Mouse (Mus musculus) heart, postnatal 0 days (tissue): ENCODE measurements around the gene Dse. TPM values are rescaled to one million over a fixed set of nuclear protein-coding genes. Genes with fewer than 3 reads are reported as not detected.

ENCODE experiments used
- ATAC-seq: fragments of 200-750 bp; cut with Nextera tagmentation; 2 replicates; pipeline ENCODE4 v1.8.0; 2017; ENCODE audit warnings: low read depth, moderate number of reproducible peaks, moderate library complexity; ENCODE audit not compliant: insufficient read depth
- DNase-seq: peaks from one replicate; pipeline ENCODE4 v3.0.0-alpha.2; 2016; ENCODE audit warnings: low spot score
- H3K27ac ChIP-seq: fragments of 300-500 bp; sonication (generic); 2 replicates; pipeline ENCODE4 v1.5.1; 2014; ENCODE audit warnings: low read depth, mild to moderate bottlenecking
- H3K27me3 ChIP-seq: fragments of 300-500 bp; sonication (generic); 2 replicates; pipeline ENCODE4 v1.6.1; 2014; ENCODE audit warnings: low read length, mixed read lengths; ENCODE audit not compliant: control insufficient read depth, insufficient read depth
- H3K36me3 ChIP-seq: fragments of 300-500 bp; sonication (generic); replicated peaks from 2 replicates; pipeline ENCODE4 v1.6.1; 2014; ENCODE audit warnings: low read length, mixed read lengths; ENCODE audit not compliant: control insufficient read depth, insufficient read depth
- H3K4me1 ChIP-seq: fragments of 300-500 bp; sonication (generic); 2 replicates; pipeline ENCODE4 v1.6.1; 2014; ENCODE audit warnings: antibody characterized with exemption; ENCODE audit not compliant: control insufficient read depth, insufficient read depth
- H3K4me2 ChIP-seq: fragments of 300-500 bp; sonication (generic); 2 replicates; pipeline ENCODE4 v1.6.1; 2014; ENCODE audit warnings: low read depth, mild to moderate bottlenecking, low read length, moderate library complexity
- H3K4me3 ChIP-seq: fragments of 300-500 bp; sonication (generic); 2 replicates; pipeline ENCODE4 v1.5.1; 2014; ENCODE audit warnings: low read depth, low read length
- H3K9ac ChIP-seq: fragments of 300-500 bp; sonication (generic); replicated peaks from 2 replicates; pipeline ENCODE4 v1.6.1; 2014; ENCODE audit warnings: low read depth, low read length, mixed read lengths
- H3K9me3 ChIP-seq: fragments of 300-500 bp; sonication (generic); replicated peaks from 2 replicates; pipeline ENCODE4 v1.6.1; 2016; ENCODE audit warnings: low read length; ENCODE audit not compliant: control insufficient read depth
- CTCF ChIP-seq: IDR thresholded peaks from 2 replicates; pipeline ENCODE4 v1.5.1; 2016; ENCODE audit warnings: antibody characterized with exemption, control low read depth, low read depth
- EP300 ChIP-seq: IDR thresholded peaks from 2 replicates; pipeline ENCODE4 v1.6.1; 2016; ENCODE audit warnings: antibody characterized with exemption, low read depth
- WGBS: fragments of 180-500 bp; shearing (Covaris S2); extraction: QIAGEN DNeasy Blood & Tissue Kit; methylation state at CpG from one replicate; pipeline ENCODE4 v1.1.7; 2014; 5-methylcytosine and 5-hydroxymethylcytosine counted together
- polyA plus RNA-seq: library from polyadenylated mRNA; unstranded; fragments of >200 nt; fragmentation: Nextera tagmentation; extraction: Ambion mirVana; gene quantifications from 2 replicates; pipeline ENCODE4 v1.2.1, GENCODE M21; 2015
- total RNA-seq: library from RNA; depleted of rRNA; stranded (reverse); fragments of >200 nt; gene quantifications from 2 replicates; pipeline ENCODE4 v1.2.3, GENCODE M21; 2014; ENCODE audit warnings: low replicate concordance

The Dse gene
- total and polyA plus RNA-seq, 2 experiments from 2014 or later = 6.1 to 19.5 TPM

- no peak overlapping the region for H3K27ac ChIP-seq
- no peak for DNase-seq
- no peak overlapping the region for H3K4me3 ChIP-seq
- H3K36me3 ChIP-seq = peaks cover 13% of the 10 kb centered on the region; the same call in 1 of the 2 replicates
- H3K9ac ChIP-seq = no peak overlapping the region
- TF ChIP-seq CTCF (no peak), EP300 (no peak)
- no peaks in the 10 kb centered on the region for H3K9me3 ChIP-seq
- H3K4me2 ChIP-seq = no peak overlapping the region
- no peaks in the 10 kb centered on the region for H3K27me3 ChIP-seq
- 61% methylated on average over 3 of the region's 3 CpGs for WGBS
- ATAC-seq = no peak
- H3K4me1 ChIP-seq = no peaks in the 10 kb centered on the region
Measured at GRCm38 (mm10) chr10:34149772-34150171, 57.7 kb downstream of the Dse start.

DNA sequence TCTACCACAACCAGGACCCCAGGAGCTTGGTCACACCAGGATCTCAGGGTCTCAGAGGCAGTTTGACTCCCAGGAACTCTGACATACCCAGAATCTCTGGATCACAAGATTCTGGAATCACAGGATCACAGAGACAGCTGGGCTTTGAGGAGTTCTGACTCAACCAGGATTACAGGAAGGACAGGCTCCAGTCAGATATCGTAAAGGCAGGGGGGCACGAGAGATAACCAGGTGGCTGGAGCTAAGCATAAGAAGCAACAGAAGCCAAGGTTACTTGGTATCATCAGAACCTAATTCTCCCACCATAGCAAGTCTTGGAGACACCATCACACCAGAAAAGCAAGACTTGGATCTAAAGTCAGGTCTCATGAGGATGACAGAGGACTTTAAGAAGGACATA lies 65.8 kb downstream of the Dse start:
- no peak for ATAC-seq
- WGBS = 62% methylated on average over 2 of the region's 2 CpGs

DNA sequence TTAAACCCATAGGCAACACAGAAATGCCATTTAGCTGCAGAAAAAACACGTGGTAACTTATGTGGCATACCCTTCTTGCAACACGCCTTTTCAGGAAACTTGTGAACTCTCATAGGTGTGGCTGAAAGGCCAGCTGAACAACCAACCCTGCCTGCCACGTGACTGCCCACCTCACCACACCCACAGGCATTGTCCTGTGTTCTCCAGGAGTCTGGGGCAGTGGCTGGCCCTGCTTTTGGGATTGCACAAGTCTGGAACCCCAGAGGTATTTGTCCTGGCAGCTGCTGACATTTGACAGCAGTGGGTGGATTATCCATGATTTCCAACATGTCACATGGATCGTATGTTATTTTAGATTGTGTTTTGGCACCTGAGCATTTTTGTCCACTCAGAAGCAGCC lies 67.7 kb downstream of the Dse start:
- Histone ChIP-seq H3K27me3 (no peaks in the 10 kb centered on the region), H3K27ac (no peak overlapping the region), H3K9me3 (peaks cover 5% of the 10 kb centered on the region; the same call in 1 of the 2 replicates), H3K4me3 (no peak overlapping the region), H3K9ac (no peak overlapping the region), H3K36me3 (no peaks in the 10 kb centered on the region), H3K4me1 (no peaks in the 10 kb centered on the region), H3K4me2 (no peak overlapping the region)
- ATAC-seq = no peak
- no peak for TF ChIP-seq CTCF
- TF ChIP-seq EP300 = no peak
- WGBS = 60% methylated on average over 4 of the region's 4 CpGs
- DNase-seq = no peak

More for the DNA sequence above, 65.8 kb downstream of the Dse start:
- Histone ChIP-seq H3K27me3 (no peaks in the 10 kb centered on the region), H3K9me3 (peaks cover 5% of the 10 kb centered on the region; the same call in 1 of the 2 replicates), H3K27ac (no peak overlapping the region), H3K36me3 (no peaks in the 10 kb centered on the region), H3K4me1 (no peaks in the 10 kb centered on the region), H3K4me2 (no peak overlapping the region), H3K4me3 (no peak overlapping the region), H3K9ac (no peak overlapping the region)
- DNase-seq = no peak
- TF ChIP-seq EP300 (no peak), CTCF (no peak)

GRCm38 (mm10) chr10:34138027-34138426 lies 69.5 kb downstream of the Dse start:
- TF ChIP-seq EP300 (no peak), CTCF (no peak)
- H3K9me3 ChIP-seq = 0 out of 2 replicates have a peak, but pooled peaks cover under 1% of the 10 kb centered on the region
- H3K36me3 ChIP-seq = no peaks in the 10 kb centered on the region
- DNase-seq = peak; percentile 22
- H3K4me2 ChIP-seq = no peak overlapping the region
- no peak overlapping the region for H3K4me3 ChIP-seq
- H3K27ac ChIP-seq = no peak overlapping the region
- no peak overlapping the region for H3K9ac ChIP-seq
- WGBS = 14% methylated on average over 6 of the region's 6 CpGs
- no peaks in the 10 kb centered on the region for H3K4me1 ChIP-seq
- ATAC-seq = no peak
- H3K27me3 ChIP-seq = no peaks in the 10 kb centered on the region

DNA sequence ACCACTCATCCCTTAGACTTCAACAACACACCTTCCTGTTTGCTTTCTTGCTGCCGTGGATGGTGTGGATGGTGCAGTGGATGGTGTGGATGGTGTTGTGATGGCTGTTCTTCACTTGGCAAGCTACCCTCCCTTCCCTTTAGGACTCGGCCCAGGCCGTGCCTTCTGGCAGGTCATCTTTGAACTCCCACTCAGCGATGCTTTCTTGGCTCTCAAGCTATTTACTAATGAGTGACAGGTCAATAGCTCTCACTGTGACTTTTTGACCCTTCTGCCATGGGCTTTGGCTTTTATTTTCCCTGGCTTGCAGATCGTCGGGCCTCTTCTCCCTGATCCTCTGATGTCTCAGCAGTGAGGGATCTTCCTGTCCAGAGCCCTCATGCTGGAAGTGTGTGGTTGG lies 71.1 kb downstream of the Dse start:
- Histone ChIP-seq H3K9me3 (no peaks in the 10 kb centered on the region), H3K27me3 (no peaks in the 10 kb centered on the region), H3K27ac (no peak overlapping the region), H3K36me3 (no peaks in the 10 kb centered on the region), H3K4me2 (no peak overlapping the region), H3K9ac (no peak overlapping the region), H3K4me1 (no peaks in the 10 kb centered on the region), H3K4me3 (no peak overlapping the region)
- TF ChIP-seq CTCF (no peak), EP300 (no peak)
- DNase-seq = no peak
- no peak for ATAC-seq
- WGBS = 42% methylated on average over 6 of the region's 6 CpGs

GRCm38 (mm10) chr10:34131356-34131755 lies 76.2 kb downstream of the Dse start:
- Histone ChIP-seq H3K27ac (no peak overlapping the region), H3K27me3 (no peaks in the 10 kb centered on the region), H3K4me2 (no peak overlapping the region), H3K4me3 (no peak overlapping the region), H3K36me3 (no peaks in the 10 kb centered on the region), H3K4me1 (0 out of 2 replicates have a peak, but pooled peaks cover 7% of the 10 kb centered on the region), H3K9ac (no peak overlapping the region), H3K9me3 (no peaks in the 10 kb centered on the region)
- ATAC-seq = no peak
- no peak for DNase-seq
- WGBS = 68% methylated on average over 2 of the region's 2 CpGs
- no peak for TF ChIP-seq CTCF
- no peak for TF ChIP-seq EP300
